Mouse (Mus musculus): Measurements from ENCODE around the gene Spocd1.

- TF ChIP-seq CTCF (IDR thresholded peaks at IDR 0.05; ENCODE audit: borderline replicate concordance, insufficient read depth, low read depth, low read length): no peak
- TF ChIP-seq POLR2A (IDR thresholded peaks at IDR 0.05; ENCODE audit: borderline replicate concordance, insufficient read depth, low read length): no peak
Measured at GRCm38 (mm10) chr4:129983046-129983445, 54.0 kb downstream of the Spocd1 start.

Data from cerebellum, adult 2 months (tissue).